Mouse (Mus musculus): Measurements from ENCODE around the gene Fitm2. TPM values are rescaled to one million over a fixed set of nuclear protein-coding genes. Genes with fewer than 3 reads are reported as not detected.
A peak's percentile ranks its signal among the peaks of the same experiment; 100 is the strongest.

Gene Fitm2
- polyA plus RNA-seq, 1 experiment from 2014 or later, result 10.8 TPM

- Histone ChIP-seq H3K27ac (no peak overlapping the region), H3K9me3 (no peaks in the 10 kb centered on the region), H3K36me3 (no peaks in the 10 kb centered on the region), H3K4me3 (no peak overlapping the region), H3K4me1 (replicated peaks) (peaks cover 17% of the 10 kb centered on the region; the same call in 1 of the 2 replicates), H3K27me3 (ENCODE audit: insufficient read depth, poor library complexity, severe bottlenecking) (peaks cover 16% of the 10 kb centered on the region)
- WGBS, result 90% methylated on average over 8 of the region's 8 CpGs
- no peak for DNase-seq (ENCODE audit: low spot score)
These were observed 11.8 kb downstream of the Fitm2 start for GRCm38 (mm10) chr2:163460622-163461021.

GRCm38 (mm10) chr2:163459380-163459779 is 13.0 kb downstream of the Fitm2 start:
- no peak for DNase-seq (ENCODE audit: low spot score)
- peaks cover 11% of the 10 kb centered on the region; the same call in 1 of the 2 replicates for H3K4me1 ChIP-seq (replicated peaks)
- peaks cover 16% of the 10 kb centered on the region for H3K27me3 ChIP-seq (ENCODE audit: insufficient read depth, poor library complexity, severe bottlenecking)
- H3K4me3 ChIP-seq, result no peak overlapping the region
- H3K9me3 ChIP-seq, result no peaks in the 10 kb centered on the region
- WGBS, result 45% methylated on average over 10 of the region's 10 CpGs
- peaks cover 5% of the 10 kb centered on the region for H3K36me3 ChIP-seq
- H3K27ac ChIP-seq, result no peak overlapping the region

- H3K27me3 ChIP-seq (ENCODE audit: insufficient read depth, poor library complexity, severe bottlenecking), result peaks cover 16% of the 10 kb centered on the region
- no peak overlapping the region for H3K27ac ChIP-seq
- DNase-seq (ENCODE audit: low spot score), result no peak
- WGBS, result 57% methylated on average over 27 of the region's 27 CpGs
- H3K4me3 ChIP-seq, result no peak overlapping the region
- H3K36me3 ChIP-seq, result peaks cover 12% of the 10 kb centered on the region
- no peaks in the 10 kb centered on the region for H3K9me3 ChIP-seq
- peaks cover 10% of the 10 kb centered on the region; the same call in 1 of the 2 replicates for H3K4me1 ChIP-seq (replicated peaks)
These were observed 13.7 kb downstream of the Fitm2 start for GRCm38 (mm10) chr2:163458539-163459265.

- 90% methylated on average over 13 of the region's 13 CpGs for WGBS
- Histone ChIP-seq H3K4me3 (no peak overlapping the region), H3K27me3 (ENCODE audit: insufficient read depth, poor library complexity, severe bottlenecking) (peaks cover 5% of the 10 kb centered on the region), H3K4me1 (replicated peaks) (no peaks in the 10 kb centered on the region), H3K27ac (no peak overlapping the region), H3K36me3 (peaks cover 26% of the 10 kb centered on the region), H3K9me3 (no peaks in the 10 kb centered on the region)
- DNase-seq (ENCODE audit: low spot score), result no peak
These were observed 19.1 kb downstream of the Fitm2 start for GRCm38 (mm10) chr2:163453378-163453777.

- WGBS, result 93% methylated on average over 6 of the region's 6 CpGs
- Histone ChIP-seq H3K9me3 (no peaks in the 10 kb centered on the region), H3K27me3 (ENCODE audit: insufficient read depth, poor library complexity, severe bottlenecking) (no peaks in the 10 kb centered on the region), H3K4me3 (no peak overlapping the region), H3K27ac (no peak overlapping the region), H3K36me3 (peaks cover 26% of the 10 kb centered on the region), H3K4me1 (replicated peaks) (no peaks in the 10 kb centered on the region)
- DNase-seq (ENCODE audit: low spot score), result no peak
These were observed 19.7 kb downstream of the Fitm2 start for GRCm38 (mm10) chr2:163452738-163453137.

GRCm38 (mm10) chr2:163450668-163451295 is 21.6 kb downstream of the Fitm2 start:
- Histone ChIP-seq H3K4me1 (replicated peaks) (no peaks in the 10 kb centered on the region), H3K9me3 (no peaks in the 10 kb centered on the region), H3K4me3 (no peak overlapping the region), H3K27ac (no peak overlapping the region), H3K27me3 (ENCODE audit: insufficient read depth, poor library complexity, severe bottlenecking) (no peaks in the 10 kb centered on the region), H3K36me3 (peaks cover 41% of the 10 kb centered on the region)
- 83% methylated on average over 6 of the region's 6 CpGs for WGBS
- DNase-seq (ENCODE audit: low spot score), result no peak

- no peak for DNase-seq (ENCODE audit: low spot score)
- peaks cover 35% of the 10 kb centered on the region for H3K36me3 ChIP-seq
- WGBS, result 63% methylated on average over 3 of the region's 3 CpGs
- H3K27me3 ChIP-seq (ENCODE audit: insufficient read depth, poor library complexity, severe bottlenecking), result no peaks in the 10 kb centered on the region
- no peak overlapping the region for H3K27ac ChIP-seq
- H3K9me3 ChIP-seq, result no peaks in the 10 kb centered on the region
- no peak overlapping the region for H3K4me3 ChIP-seq
- no peaks in the 10 kb centered on the region for H3K4me1 ChIP-seq (replicated peaks)
These were observed 23.2 kb downstream of the Fitm2 start for GRCm38 (mm10) chr2:163449276-163449675.

GRCm38 (mm10) chr2:163447375-163447774 is 25.1 kb downstream of the Fitm2 start:
- no peak overlapping the region for H3K4me3 ChIP-seq
- H3K27me3 ChIP-seq (ENCODE audit: insufficient read depth, poor library complexity, severe bottlenecking), result no peaks in the 10 kb centered on the region
- H3K27ac ChIP-seq, result no peak overlapping the region
- 0 out of 2 replicates have a peak, but pooled peaks cover 8% of the 10 kb centered on the region for H3K4me1 ChIP-seq (replicated peaks)
- WGBS, result 86% methylated on average over 12 of the region's 12 CpGs
- no peaks in the 10 kb centered on the region for H3K9me3 ChIP-seq
- H3K36me3 ChIP-seq, result peaks cover 24% of the 10 kb centered on the region
- no peak for DNase-seq (ENCODE audit: low spot score)

GRCm38 (mm10) chr2:163444017-163444416 is 28.4 kb downstream of the Fitm2 start:
- 70% methylated on average over 7 of the region's 7 CpGs for WGBS
- Histone ChIP-seq H3K9me3 (no peaks in the 10 kb centered on the region), H3K4me3 (no peak overlapping the region), H3K4me1 (replicated peaks) (peaks cover 17% of the 10 kb centered on the region), H3K36me3 (peaks cover 15% of the 10 kb centered on the region), H3K27ac (no peak overlapping the region), H3K27me3 (ENCODE audit: insufficient read depth, poor library complexity, severe bottlenecking) (peaks cover 1% of the 10 kb centered on the region)
- DNase-seq (ENCODE audit: low spot score), result no peak

- 72% methylated on average over 6 of the region's 6 CpGs for WGBS
- Histone ChIP-seq H3K4me3 (no peak overlapping the region), H3K27me3 (ENCODE audit: insufficient read depth, poor library complexity, severe bottlenecking) (peaks cover 6% of the 10 kb centered on the region), H3K27ac (no peak overlapping the region), H3K4me1 (replicated peaks) (peaks cover 22% of the 10 kb centered on the region), H3K36me3 (peaks cover 15% of the 10 kb centered on the region), H3K9me3 (no peaks in the 10 kb centered on the region)
- no peak for DNase-seq (ENCODE audit: low spot score)
These were observed 28.9 kb downstream of the Fitm2 start for GRCm38 (mm10) chr2:163443543-163443942.

- WGBS, result 74% methylated on average over 1 of the region's 1 CpGs
- peak overlapping the region; percentile 72 for H3K4me3 ChIP-seq
- H3K9me3 ChIP-seq, result no peaks in the 10 kb centered on the region
- DNase-seq (ENCODE audit: low spot score), result no peak
- no peak overlapping the region; the same call in 1 of the 2 replicates for H3K27ac ChIP-seq
- no peaks in the 10 kb centered on the region for H3K36me3 ChIP-seq
- H3K27me3 ChIP-seq (ENCODE audit: insufficient read depth, poor library complexity, severe bottlenecking), result peaks cover 21% of the 10 kb centered on the region
- peaks cover 32% of the 10 kb centered on the region for H3K4me1 ChIP-seq (replicated peaks)
These were observed 32.9 kb downstream of the Fitm2 start for GRCm38 (mm10) chr2:163439488-163439887.

- Histone ChIP-seq H3K4me3 (peak overlapping the region; percentile 72), H3K9me3 (no peaks in the 10 kb centered on the region), H3K4me1 (replicated peaks) (peaks cover 35% of the 10 kb centered on the region), H3K27me3 (ENCODE audit: insufficient read depth, poor library complexity, severe bottlenecking) (peaks cover 21% of the 10 kb centered on the region), H3K36me3 (no peaks in the 10 kb centered on the region), H3K27ac (peak overlapping the region; percentile 90)
- 1% methylated on average over 30 of the region's 30 CpGs for WGBS
- DNase-seq (ENCODE audit: low spot score), result peak; percentile 67
These were observed 33.6 kb downstream of the Fitm2 start for GRCm38 (mm10) chr2:163438619-163439451.

Data from hindbrain, embryonic 10.5 days (tissue).